Mouse (Mus musculus) forebrain, embryonic 10.5 days (tissue): ENCODE results near the gene Ptpn14. TPM values are rescaled to one million over a fixed set of nuclear protein-coding genes. Genes with fewer than 3 reads are reported as not detected.

Source experiments
- DNase-seq: peaks from one replicate; pipeline ENCODE4 v3.0.0-alpha.2; 2017; ENCODE audit warnings: low spot score; ENCODE audit errors: extremely low spot score
- H3K27ac ChIP-seq: fragments of 300-500 bp; sonication (generic); 2 replicates; pipeline ENCODE4 v1.5.1; 2016; ENCODE audit warnings: mild to moderate bottlenecking
- H3K27me3 ChIP-seq: fragments of 300-500 bp; sonication (generic); 2 replicates; pipeline ENCODE4 v1.6.1; 2016; ENCODE audit warnings: mild to moderate bottlenecking; ENCODE audit not compliant: poor library complexity, severe bottlenecking
- H3K36me3 ChIP-seq: fragments of 300-500 bp; sonication (generic); replicated peaks from 2 replicates; pipeline ENCODE4 v1.6.1; 2016; ENCODE audit warnings: mild to moderate bottlenecking, moderate library complexity
- H3K4me1 ChIP-seq: fragments of 300-500 bp; sonication (generic); 2 replicates; pipeline ENCODE4 v1.6.1; 2016
- H3K4me3 ChIP-seq: fragments of 300-500 bp; sonication (generic); 2 replicates; pipeline ENCODE4 v1.5.1; 2016; ENCODE audit warnings: mild to moderate bottlenecking, moderate library complexity
- H3K9me3 ChIP-seq: fragments of 300-500 bp; sonication (generic); 2 replicates; pipeline ENCODE4 v1.6.1; 2016; ENCODE audit warnings: mild to moderate bottlenecking, moderate library complexity
- WGBS: fragments of 180-500 bp; shearing (Covaris S2); methylation state at CpG from one replicate; pipeline ENCODE4 v1.1.7; 2016; 5-methylcytosine and 5-hydroxymethylcytosine counted together
- polyA plus RNA-seq: library from polyadenylated mRNA; unstranded; fragments of >200 nt; fragmentation: Nextera tagmentation; extraction: Ambion mirVana; gene quantifications from 2 replicates; pipeline ENCODE4 v1.2.1, GENCODE M21; 2016

The Ptpn14 gene
- polyA plus RNA-seq, 1 experiment from 2014 or later = 4.9 TPM

DNA sequence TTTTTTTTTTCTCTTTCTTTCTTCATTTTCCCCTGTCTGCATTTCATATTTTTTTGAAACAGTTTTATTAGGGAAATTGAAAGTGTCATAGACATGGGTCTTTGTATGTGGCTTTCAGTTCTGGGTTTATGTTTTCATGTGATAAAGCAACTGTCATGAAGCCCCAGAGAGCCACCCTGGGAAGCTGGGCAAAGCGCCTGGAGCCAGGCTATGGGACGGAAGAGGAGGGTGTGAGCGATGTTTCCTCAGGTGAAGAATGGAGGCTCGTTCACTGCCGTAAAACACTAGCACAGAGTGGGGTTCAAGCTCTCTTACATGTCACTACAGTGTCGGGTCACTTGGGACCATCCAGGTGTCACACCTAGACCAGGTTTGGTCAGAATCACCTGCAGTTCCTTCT is 54.6 kb downstream of the Ptpn14 start:
- no peak for DNase-seq
- H3K4me1 ChIP-seq = peaks cover 63% of the 10 kb centered on the region
- H3K27me3 ChIP-seq = peaks cover 91% of the 10 kb centered on the region
- no peak overlapping the region for H3K4me3 ChIP-seq
- H3K36me3 ChIP-seq = no peaks in the 10 kb centered on the region; the same call in 1 of the 2 replicates
- H3K9me3 ChIP-seq = no peaks in the 10 kb centered on the region
- H3K27ac ChIP-seq = no peak overlapping the region
- WGBS = 91% methylated on average over 6 of the region's 6 CpGs

DNA sequence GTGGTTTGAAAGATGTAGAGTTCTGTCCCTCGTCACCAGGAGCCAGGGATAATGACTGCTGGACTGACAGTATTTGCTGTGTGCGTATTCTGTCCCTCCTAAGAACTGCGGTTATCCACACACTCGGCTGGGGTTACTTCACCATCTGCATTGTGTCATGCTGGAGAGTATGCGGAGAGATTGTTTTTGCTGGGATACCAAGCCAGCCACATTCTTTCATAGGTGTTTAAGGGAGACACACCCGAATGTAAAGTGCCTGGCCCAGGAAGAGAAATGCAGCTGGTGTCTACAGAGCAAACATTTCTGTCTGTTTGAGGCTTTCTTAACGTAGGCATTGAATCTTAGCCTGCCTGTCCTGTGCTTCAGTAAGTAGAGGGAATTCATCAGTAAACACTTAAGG is 56.4 kb downstream of the Ptpn14 start:
- H3K27ac ChIP-seq = no peak overlapping the region
- H3K27me3 ChIP-seq = peaks cover 99% of the 10 kb centered on the region
- 87% methylated on average over 7 of the region's 7 CpGs for WGBS
- peaks cover 60% of the 10 kb centered on the region for H3K4me1 ChIP-seq
- H3K4me3 ChIP-seq = no peak overlapping the region
- DNase-seq = no peak
- no peaks in the 10 kb centered on the region for H3K9me3 ChIP-seq
- no peaks in the 10 kb centered on the region; the same call in 1 of the 2 replicates for H3K36me3 ChIP-seq

DNA sequence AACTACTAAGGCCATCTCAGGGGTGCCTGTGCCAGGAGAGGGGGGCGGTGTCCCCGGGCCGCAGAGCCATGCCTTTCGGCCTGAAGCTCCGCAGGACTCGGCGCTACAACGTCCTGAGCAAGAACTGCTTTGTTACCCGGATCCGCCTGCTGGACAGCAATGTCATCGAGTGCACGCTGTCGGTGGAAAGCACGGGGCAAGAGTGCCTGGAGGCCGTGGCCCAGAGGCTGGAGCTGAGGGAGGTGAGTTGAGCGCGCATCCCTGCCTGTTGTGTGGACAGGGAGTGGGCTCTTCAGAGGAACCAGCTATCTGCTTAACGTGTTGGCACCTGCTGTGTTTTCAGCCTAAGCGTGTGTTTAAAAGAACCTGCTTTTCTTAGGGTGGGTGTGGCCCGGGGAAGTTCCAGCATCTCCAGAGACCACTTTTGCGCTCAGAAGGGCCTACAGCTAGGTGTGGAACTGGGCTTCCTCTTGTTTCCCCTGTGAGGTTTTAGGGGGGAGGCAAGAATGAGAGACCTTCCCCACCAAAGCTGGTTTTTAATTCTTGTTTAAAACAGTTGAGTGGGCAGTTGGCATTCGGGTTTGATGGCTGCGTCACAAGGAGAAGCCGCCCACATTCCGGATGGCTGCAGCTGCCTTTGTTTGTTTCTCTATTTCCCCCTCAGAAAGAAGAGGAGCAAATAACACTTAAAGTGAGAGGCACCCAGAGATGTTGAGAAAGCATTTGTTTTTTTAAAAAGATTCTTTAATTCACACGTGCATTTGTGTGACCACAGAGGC is 58.8 kb downstream of the Ptpn14 start:
- Histone ChIP-seq H3K27me3 (peaks cover 100% of the 10 kb centered on the region), H3K27ac (0 out of 2 replicates have a peak overlapping the region, but pooled peaks have one; percentile 6), H3K36me3 (no peaks in the 10 kb centered on the region; the same call in 1 of the 2 replicates), H3K9me3 (no peaks in the 10 kb centered on the region), H3K4me3 (no peak overlapping the region), H3K4me1 (peaks cover 73% of the 10 kb centered on the region)
- 58% methylated on average over 26 of the region's 26 CpGs for WGBS
- no peak for DNase-seq

DNA sequence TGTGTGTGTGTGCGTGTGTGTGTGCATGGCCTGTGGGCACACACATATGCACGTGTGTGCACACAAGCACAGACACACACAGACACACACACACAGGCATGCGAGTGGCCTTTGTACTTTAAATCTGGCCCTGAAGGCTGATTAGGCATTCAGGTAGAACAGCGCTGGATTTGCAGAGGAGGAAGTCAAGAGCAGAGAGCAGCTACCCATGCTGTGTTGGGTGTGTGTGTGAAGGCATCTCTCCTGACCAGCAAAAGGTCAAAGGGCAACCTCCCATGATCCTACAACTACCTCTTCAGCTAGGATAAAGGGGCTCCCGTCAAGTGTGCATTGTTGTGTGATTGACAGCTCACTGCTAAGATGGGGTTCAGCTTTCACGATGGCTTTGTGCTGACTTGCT is 61.5 kb downstream of the Ptpn14 start:
- Histone ChIP-seq H3K4me3 (no peak overlapping the region), H3K4me1 (peaks cover 83% of the 10 kb centered on the region), H3K27ac (no peak overlapping the region), H3K36me3 (no peaks in the 10 kb centered on the region), H3K9me3 (no peaks in the 10 kb centered on the region), H3K27me3 (peaks cover 100% of the 10 kb centered on the region)
- peak; percentile 35 for DNase-seq
- WGBS = 38% methylated on average over 6 of the region's 6 CpGs

DNA sequence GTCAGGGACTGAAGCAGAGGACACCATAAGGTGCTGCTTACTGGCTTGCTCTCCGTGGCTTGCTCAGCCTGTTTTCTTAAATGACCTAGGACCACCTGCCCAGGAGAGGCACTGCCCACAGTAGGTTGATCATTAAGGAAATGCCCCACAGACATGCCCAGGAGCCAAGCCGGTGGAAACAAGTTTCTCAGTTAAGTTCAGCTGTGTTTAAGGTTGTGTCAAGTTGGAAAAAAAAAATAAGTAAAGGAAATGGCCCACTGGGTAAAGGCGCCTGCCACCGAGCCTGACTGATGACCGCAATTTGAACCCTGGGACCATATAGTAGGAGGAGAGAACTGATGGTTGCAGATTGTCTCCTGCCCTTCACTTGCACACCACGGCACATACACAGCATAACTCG is 62.6 kb downstream of the Ptpn14 start:
- H3K27ac ChIP-seq = no peak overlapping the region
- WGBS = 83% methylated on average over 7 of the region's 7 CpGs
- no peak for DNase-seq
- H3K4me3 ChIP-seq = no peak overlapping the region
- H3K36me3 ChIP-seq = no peaks in the 10 kb centered on the region
- H3K4me1 ChIP-seq = peaks cover 72% of the 10 kb centered on the region
- peaks cover 100% of the 10 kb centered on the region for H3K27me3 ChIP-seq
- H3K9me3 ChIP-seq = no peaks in the 10 kb centered on the region

DNA sequence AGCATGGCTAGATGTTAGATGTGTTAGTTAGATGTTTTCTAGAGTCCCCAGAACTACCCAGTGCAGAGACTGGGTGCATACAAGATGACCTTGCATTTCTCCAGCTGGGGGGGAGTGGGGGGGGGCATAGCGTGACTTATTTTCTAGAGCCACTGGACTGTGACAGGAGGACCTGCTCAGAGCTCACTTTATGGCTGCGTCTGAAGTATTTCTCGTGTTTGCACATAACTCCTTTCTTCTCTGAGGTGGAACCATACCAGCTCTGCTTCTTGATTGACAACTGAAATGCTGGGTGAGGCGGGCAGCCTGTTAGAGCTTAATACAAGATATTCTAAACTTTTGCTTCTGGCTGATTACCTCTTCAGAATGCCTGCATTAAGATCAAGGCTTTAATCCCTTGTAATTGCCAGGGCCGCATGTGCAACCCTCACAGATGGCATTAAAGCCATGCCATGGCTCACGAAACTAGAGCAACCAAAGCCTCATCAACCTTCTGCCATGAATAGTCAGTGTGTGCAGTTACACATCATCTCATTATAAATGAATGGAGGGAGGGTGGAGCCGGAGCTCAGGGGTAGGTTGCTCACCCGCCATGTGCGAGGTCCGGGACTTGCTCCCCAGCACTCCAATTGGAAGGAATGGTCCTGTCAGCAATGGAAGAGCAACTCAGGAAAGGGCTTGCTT is 63.6 kb downstream of the Ptpn14 start:
- Histone ChIP-seq H3K9me3 (no peaks in the 10 kb centered on the region), H3K27me3 (peaks cover 100% of the 10 kb centered on the region), H3K36me3 (no peaks in the 10 kb centered on the region), H3K27ac (0 out of 2 replicates have a peak overlapping the region, but pooled peaks have one; percentile 25), H3K4me1 (peaks cover 62% of the 10 kb centered on the region), H3K4me3 (0 out of 2 replicates have a peak overlapping the region, but pooled peaks have one; percentile 3)
- WGBS = 30% methylated on average over 10 of the region's 10 CpGs
- peak; percentile 69 for DNase-seq

DNA sequence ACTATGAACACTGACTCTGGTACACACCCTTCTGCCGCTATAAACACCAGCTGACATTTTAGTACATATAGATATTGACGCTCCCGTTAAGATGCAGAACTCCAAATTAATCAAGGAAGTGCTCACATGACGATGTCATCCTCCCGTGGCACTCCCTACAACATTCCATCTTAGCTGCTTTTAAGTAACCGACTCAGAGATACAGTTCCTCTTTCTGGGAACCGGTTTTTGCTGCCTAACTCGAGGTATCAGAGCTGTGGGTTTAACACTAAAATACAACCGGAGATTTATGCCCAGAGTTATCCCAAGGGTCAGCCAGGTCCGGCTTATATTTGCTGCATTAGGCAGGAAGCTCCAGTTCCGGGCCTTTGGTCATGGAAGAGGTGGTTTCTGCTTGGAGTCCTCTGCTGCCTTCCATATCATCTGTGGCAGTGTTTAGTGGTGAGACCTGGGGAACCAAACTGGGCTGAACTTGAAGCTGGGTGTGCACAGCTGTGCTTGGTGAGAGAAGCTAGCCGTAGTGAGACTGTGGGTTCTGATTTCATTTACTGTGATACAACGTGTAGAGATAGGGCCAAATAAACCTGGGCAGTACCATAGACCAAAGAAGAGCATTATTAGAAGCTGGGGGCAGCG is 64.6 kb downstream of the Ptpn14 start:
- H3K4me3 ChIP-seq = no peak overlapping the region
- no peak overlapping the region for H3K27ac ChIP-seq
- peaks cover 55% of the 10 kb centered on the region for H3K4me1 ChIP-seq
- no peaks in the 10 kb centered on the region for H3K9me3 ChIP-seq
- H3K27me3 ChIP-seq = peaks cover 100% of the 10 kb centered on the region
- WGBS = 88% methylated on average over 14 of the region's 14 CpGs
- no peaks in the 10 kb centered on the region for H3K36me3 ChIP-seq
- DNase-seq = no peak

DNA sequence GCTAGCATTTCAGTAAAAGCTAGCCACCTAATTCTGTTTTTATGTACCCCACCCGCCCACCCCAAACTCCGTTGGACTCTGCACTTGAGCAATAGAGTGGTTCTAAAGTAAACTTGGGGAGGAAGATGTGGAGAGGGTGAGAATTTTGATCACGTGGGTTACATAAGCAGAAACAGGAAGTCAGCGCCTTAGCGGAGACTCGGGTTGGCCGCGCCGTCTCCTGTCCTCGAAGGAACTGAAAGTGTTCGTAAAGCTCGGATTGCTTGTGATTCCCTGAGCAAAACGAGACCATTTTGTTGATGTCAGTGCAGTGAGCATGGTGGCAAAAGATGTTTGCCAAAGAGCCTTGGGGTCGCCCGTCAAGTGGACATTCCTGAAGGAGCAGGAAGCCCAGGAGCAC is 70.9 kb downstream of the Ptpn14 start:
- peaks cover 20% of the 10 kb centered on the region; the same call in 1 of the 2 replicates for H3K36me3 ChIP-seq
- no peak overlapping the region for H3K4me3 ChIP-seq
- H3K9me3 ChIP-seq = no peaks in the 10 kb centered on the region
- WGBS = 88% methylated on average over 15 of the region's 15 CpGs
- peaks cover 96% of the 10 kb centered on the region for H3K27me3 ChIP-seq
- H3K27ac ChIP-seq = no peak overlapping the region
- H3K4me1 ChIP-seq = peaks cover 19% of the 10 kb centered on the region
- DNase-seq = no peak

DNA sequence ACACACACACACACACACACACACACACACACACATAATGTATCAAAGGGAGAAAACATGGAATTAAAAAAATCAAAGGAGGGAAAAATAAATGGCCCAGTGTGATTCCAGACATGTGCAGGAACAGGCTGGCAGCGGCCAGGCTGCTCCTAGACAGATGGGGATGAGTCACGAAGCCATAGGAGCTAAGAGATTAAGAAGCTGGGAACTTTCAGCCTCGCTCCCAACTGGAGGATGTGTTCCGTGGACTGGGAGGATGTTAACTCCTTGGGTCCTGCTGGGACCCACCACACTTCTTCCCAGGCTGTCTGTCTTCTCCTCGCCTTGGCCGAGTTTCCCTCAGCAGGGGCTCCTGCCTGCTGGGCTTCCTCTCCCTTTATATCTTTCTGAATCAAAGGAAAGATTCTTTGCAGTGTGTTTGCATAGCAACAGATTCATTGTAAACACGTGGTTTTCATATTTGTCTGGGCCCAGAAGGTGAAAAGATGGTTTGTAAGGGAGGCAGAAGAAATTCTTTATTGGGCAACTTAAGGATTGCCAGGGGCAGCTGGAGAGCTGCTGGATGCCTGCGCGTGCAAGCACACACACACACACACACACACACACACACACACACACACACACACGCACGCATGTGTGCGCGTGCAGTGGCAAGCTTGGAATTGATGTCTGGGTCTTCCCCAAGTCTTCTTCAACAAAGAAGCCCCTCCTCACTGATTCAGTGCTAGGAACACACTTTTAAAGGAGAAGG is 72.3 kb downstream of the Ptpn14 start:
- Histone ChIP-seq H3K4me1 (peaks cover 16% of the 10 kb centered on the region), H3K27me3 (peaks cover 96% of the 10 kb centered on the region), H3K4me3 (no peak overlapping the region), H3K9me3 (no peaks in the 10 kb centered on the region), H3K27ac (no peak overlapping the region), H3K36me3 (peaks cover 20% of the 10 kb centered on the region; the same call in 1 of the 2 replicates)
- DNase-seq = no peak
- 75% methylated on average over 13 of the region's 13 CpGs for WGBS

DNA sequence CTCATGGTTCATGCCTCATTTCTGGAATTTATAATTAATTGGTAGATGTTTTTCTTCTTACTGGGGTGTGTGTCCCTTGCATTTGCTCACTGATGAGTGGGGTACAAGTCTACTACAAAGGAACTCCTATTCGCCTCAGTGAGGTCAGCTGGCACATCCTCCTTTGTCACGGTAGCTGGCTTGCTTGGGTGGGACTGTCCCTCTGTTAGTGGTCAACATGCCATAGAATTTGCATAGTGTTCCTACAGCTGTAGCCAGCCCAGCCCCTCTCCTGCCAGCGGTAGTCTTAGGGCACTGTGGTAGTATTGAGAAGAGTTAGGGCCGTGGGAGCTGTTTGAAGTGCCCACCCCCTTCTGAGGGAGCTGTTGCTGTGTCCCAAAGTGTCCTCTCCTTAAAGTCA is 73.2 kb downstream of the Ptpn14 start:
- no peak overlapping the region for H3K4me3 ChIP-seq
- WGBS = 94% methylated on average over 4 of the region's 4 CpGs
- H3K27ac ChIP-seq = no peak overlapping the region
- no peak for DNase-seq
- H3K36me3 ChIP-seq = peaks cover 20% of the 10 kb centered on the region; the same call in 1 of the 2 replicates
- H3K27me3 ChIP-seq = peaks cover 93% of the 10 kb centered on the region
- no peaks in the 10 kb centered on the region for H3K9me3 ChIP-seq
- peaks cover 16% of the 10 kb centered on the region for H3K4me1 ChIP-seq

DNA sequence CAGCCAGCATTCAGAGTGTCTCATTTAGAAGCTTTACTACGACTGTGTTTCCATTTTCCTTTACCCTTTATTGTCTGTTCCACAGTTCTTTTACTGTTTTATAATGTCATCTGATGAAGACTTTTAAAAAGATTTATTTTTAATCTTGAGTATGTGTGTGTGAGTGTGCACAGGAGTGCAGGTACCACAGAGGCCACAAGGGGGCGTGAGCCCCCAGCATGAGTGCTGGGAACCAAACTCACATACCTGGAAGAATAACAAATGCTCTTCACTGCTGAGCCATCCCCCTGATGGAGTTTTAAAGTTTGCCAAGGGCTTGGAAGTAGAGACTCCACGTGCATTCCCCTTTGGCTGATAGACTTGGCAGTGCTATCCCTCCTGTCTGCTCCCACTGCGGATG is 74.5 kb downstream of the Ptpn14 start:
- DNase-seq = no peak
- Histone ChIP-seq H3K36me3 (peaks cover 20% of the 10 kb centered on the region; the same call in 1 of the 2 replicates), H3K4me3 (no peak overlapping the region), H3K27ac (no peak overlapping the region), H3K27me3 (peaks cover 80% of the 10 kb centered on the region), H3K9me3 (no peaks in the 10 kb centered on the region), H3K4me1 (peaks cover 13% of the 10 kb centered on the region)
- 90% methylated on average over 4 of the region's 4 CpGs for WGBS

DNA sequence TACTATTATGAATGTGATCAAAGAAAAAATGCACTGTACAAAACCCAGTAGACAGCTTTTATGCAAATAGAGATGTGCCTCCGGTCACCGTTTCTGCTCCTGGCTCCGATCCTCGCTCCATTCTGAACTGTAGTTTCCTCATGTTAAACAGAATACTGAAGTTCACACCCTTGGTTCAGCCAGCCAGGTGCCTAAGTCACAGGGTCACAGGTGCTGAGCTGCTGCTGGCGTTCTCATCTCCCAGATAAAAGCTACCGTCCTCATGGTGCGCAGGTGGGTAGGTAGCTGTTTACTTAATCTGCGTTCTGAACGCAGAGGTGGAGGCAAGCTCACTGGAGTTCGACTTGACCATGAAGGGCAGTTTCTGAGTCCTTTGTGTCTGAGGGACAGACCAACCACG is 75.7 kb downstream of the Ptpn14 start:
- Histone ChIP-seq H3K4me1 (peaks cover 9% of the 10 kb centered on the region), H3K36me3 (peaks cover 11% of the 10 kb centered on the region; the same call in 1 of the 2 replicates), H3K9me3 (no peaks in the 10 kb centered on the region), H3K27me3 (peaks cover 69% of the 10 kb centered on the region), H3K27ac (no peak overlapping the region), H3K4me3 (no peak overlapping the region)
- DNase-seq = no peak
- WGBS = 96% methylated on average over 11 of the region's 11 CpGs
